Mouse (Mus musculus) heart, postnatal 25 days (tissue): Measurements from ENCODE around the gene Rdh16. TPM values are rescaled to one million over a fixed set of nuclear protein-coding genes. Genes with fewer than 3 reads are reported as not detected.
"Not testable (repeated sequence)": the region's sequence is repeated elsewhere in the genome, so short reads cannot be mapped to it uniquely, and the experiment has no call there.

ENCODE experiments used
- DNase-seq: peaks from one replicate; pipeline ENCODE4 v3.0.0; 2022; ENCODE audit warnings: low spot score
- intact Hi-C: fragments of 180-260 bp; cut with DNase I; formaldehyde crosslinking; loops from one replicate; pipeline ENCODE4 v1.15.1; 2025
- total RNA-seq, 2 experiments: library from RNA; stranded (reverse); gene quantifications; 2 replicates each; pipeline ENCODE4 v1.2.3; 2021

Gene Rdh16
- not detected for total RNA-seq

GRCm38 (mm10) chr10:127800891-127801290, at the start of gene Rdh16:
Gene Rdh16, plus strand, starts transcription at chr10:127801152.
- intact Hi-C loops, result no loop called here
- DNase-seq, result no peak

- DNase-seq, result peak; percentile 20
These were observed 49.4 kb upstream of the Rdh16 start, which contains the start of gene Gpr182 for GRCm38 (mm10) chr10:127751548-127751947. Gene Gpr182, minus strand, starts transcription at chr10:127751732.

DNA sequence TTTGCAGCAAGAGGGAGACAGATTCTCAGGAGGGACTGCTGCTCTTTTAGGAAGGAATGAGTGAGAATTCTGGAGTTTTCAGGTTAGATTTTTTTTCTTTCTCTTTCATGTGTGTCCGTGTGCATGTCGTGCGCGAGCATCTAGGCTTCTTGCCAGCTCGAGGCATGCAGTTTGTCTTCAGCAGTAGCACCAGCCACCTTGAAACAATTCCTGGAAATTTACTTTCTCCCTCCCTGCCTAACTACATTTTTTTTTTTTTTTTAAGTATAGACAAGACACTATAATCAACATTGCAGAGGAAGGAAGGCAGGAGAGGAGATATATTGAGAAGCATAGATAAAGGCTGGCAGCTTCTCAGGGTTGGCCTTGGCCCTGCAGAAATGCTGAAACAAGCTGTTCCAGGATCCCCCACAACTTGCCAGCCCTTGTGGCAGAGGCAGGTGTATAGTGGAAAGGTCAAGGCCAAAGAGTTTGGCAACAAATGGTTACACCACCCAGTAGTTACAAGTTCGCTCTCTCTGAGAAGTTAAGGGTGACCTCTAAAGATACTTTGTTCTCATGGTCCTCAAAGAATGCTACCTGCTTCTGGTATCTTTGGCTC, 46.3 kb upstream of the Rdh16 start:
- no peak for DNase-seq
- intact Hi-C loops, result no loop called here

More at GRCm38 (mm10) chr10:127751548-127751947, 49.4 kb upstream of the Rdh16 start, which contains the start of gene Gpr182:
- intact Hi-C loops, result no loop called here

DNA sequence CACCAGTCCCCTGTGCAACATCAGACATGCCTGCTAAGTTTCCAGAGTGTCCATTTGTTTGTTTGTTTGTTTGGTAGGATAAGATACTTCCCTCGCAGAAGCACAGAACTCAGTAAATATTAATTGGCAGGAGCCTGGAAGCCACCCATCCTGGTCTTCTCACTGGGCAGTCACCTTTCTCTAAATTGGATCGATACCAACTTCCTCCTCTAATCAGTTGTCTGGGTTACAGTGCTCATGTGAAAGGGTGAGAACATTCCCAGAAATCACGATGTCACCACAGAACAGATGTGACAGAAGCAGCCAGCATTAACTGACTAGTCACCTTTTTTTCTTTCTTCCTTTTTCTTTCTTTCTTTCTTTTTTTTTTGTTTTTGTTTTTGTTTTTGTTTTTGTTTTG, 45.7 kb upstream of the Rdh16 start:
- no peak for DNase-seq
- intact Hi-C loops, result no loop called here

GRCm38 (mm10) chr10:127755770-127756468, 45.0 kb upstream of the Rdh16 start:
- DNase-seq, result no peak
- intact Hi-C loops, result no loop called here

GRCm38 (mm10) chr10:127759181-127760110, 41.5 kb upstream of the Rdh16 start, which contains the start of the genes Rdh1 and Rdh16f1:
Gene Rdh1, plus strand, starts transcription at chr10:127759721.
Gene Rdh16f1, plus strand, starts transcription at chr10:127759787.
- DNase-seq, result no peak

GRCm38 (mm10) chr10:127762926-127763325, 38.0 kb upstream of the Rdh16 start:
- intact Hi-C loops, result not testable (repeated sequence)

More at GRCm38 (mm10) chr10:127759181-127760110, 41.5 kb upstream of the Rdh16 start, which contains the start of the genes Rdh1 and Rdh16f1:
- intact Hi-C loops, result no loop called here

DNA sequence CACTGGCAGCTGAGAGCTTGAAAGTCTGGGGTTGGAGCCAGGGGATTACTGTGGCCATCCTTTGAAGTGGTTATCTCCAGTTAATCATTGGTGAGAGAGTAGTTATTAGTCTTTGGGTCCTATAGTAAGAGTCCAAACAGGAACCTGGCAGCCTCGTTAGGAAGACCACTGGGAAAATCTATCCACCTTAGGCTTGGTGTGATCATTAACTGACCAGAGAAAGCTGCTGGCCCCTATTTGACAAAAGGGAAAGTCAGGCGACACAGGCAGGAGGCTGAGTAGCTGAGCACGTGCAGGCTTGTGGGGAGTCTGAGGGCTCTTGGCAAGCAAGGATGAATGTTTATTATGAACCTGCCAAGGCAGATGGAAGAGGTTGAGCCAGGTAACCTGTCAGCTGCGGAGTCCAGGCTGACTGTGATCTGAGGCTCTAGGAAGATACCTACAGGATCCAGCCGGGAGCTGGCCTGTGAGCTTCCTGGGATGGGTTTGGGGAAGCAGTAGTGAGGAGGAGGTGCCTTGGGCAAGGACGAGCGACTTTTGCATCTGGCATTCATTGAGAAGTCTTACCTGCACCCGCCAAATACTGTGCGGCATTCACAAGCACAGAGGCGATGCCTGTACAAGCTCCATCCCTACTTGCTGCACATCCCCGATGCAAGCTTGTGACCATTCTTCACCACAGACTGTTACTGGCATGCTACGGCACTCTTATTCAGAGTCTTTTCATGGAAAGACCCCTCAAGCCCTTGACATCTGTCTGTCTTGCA, 36.9 kb upstream of the Rdh16 start:
- DNase-seq, result no peak
- intact Hi-C loops, result no loop called here

More at GRCm38 (mm10) chr10:127762926-127763325, 38.0 kb upstream of the Rdh16 start:
- DNase-seq, result not testable (repeated sequence)

GRCm38 (mm10) chr10:127766564-127766963, 34.4 kb upstream of the Rdh16 start:
- no peak for DNase-seq
- intact Hi-C loops, result no loop called here

DNA sequence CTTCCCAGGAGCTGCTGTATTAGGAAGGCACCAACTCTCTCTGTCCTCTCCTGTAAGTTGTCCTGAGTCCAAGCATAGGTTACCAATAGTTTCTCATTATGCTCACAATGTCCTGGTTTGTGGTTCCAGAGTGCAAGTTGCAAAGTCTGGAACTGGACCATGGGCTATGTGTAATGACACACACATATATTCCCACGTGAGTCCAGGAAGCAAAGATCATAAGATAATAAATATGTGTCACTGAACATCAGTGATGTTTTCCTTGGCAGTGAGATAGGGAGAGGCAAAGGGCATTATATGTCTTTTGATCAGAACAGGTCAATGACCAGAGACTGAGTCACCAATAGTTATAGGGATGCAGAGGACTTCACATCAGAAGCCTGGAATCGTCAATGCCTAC, 24.9 kb upstream of the Rdh16 start, which contains the start of gene Rdh9:
Gene Rdh9, plus strand, starts transcription at position 376 of the 400 bp plus-strand sequence.
- DNase-seq, result no peak
- intact Hi-C loops, result no loop called here

DNA sequence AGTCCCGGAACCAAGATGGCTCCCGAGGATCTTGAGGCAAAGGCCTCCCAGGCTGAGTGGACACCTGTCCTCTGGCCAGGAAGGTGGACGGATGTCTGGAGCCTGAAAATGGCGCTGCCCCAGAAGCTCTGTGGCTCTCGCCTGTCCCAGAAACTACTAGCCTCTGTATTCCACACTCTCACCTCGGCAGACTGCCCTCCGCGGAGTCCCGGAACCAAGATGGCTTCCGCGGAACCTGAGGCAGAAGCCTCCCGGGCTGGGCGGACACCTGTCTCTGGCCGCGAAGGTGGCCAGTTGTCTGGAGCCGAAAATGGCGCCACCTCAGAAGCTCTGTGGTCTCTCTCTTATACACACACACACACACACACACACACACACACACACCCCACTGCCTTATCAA, 18.6 kb upstream of the Rdh16 start:
- intact Hi-C loops, DNase-seq: not testable (repeated sequence)

DNA sequence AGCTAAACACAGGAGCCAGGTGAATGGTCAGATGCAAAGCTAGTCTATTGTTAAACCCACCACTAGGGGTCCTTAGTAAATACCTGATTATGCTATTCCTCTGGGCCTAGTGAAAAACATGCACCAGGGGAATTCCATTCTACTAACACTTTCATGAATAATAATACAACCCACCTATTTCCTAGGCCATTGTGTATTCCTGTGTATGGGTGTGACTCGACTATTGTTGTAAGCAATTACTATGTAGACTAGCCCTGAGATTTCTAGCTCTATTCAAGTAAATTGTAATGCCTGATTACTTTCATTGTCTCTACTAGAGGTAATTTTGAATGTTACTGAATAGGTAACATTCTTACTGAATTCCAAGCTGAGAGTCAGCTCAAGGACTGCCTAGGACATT, 15.5 kb upstream of the Rdh16 start:
- DNase-seq, intact Hi-C loops: not testable (repeated sequence)

DNA sequence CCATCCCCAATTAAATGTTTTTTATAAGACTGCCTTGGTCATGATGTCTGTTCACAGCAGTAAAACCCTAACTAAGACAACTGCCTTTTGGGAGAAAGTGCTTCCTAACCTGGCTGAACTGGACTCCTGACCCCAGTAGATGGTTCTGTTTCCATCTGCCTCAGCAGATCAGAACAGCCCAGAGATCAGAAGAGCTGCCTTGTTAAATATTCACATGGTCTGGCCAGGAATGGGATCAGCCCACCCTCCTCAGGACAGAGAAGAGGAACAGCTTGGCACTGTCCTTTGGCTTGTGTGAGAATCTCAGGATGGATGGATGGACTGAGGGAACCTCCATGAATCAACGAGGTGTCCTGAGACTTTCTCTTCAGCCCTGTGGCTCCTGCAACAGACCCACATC, 1.7 kb upstream of the Rdh16 start:
- intact Hi-C loops, result no loop called here
- no peak for DNase-seq

DNA sequence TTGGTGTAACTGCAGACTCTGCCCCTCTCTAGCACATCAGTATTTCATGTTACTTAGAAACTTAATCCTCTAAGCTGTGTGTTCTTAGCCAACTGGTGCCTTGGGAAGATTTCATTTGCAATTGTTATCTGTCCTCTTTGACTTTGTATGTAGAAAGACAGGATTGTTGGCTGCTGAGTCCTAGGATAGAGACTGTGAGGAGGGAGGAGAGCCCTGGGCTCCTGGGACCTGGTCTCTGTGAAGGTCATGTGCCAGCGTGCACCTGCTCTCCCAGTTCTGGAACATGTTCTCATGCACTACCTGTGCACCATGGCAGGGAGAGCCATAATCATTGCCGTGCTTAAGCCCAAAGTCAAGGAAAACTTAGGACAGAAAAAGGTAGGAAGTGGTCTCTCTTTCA, 660 bp downstream of the Rdh16 start:
- intact Hi-C loops, result no loop called here
- DNase-seq, result no peak

DNA sequence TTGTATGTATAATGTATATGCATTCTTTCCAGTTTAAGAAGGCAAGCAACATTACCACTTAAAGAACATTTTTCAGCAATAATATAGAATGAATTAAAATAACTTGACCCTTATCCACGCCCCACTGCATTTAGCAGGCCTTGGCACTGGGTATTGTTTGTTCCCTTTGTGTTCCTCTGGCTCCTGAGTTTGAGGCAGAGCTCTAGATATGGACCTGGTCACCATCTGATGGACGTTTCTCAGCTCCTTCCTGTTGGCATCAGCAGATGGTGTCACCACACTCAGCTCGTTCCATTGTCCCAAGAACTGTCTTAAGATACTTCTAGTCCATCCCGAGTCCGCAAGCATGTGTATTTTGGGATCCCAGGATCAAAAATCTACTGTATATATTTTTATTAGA, 1.3 kb downstream of the Rdh16 start:
- intact Hi-C loops, result no loop called here
- no peak for DNase-seq

DNA sequence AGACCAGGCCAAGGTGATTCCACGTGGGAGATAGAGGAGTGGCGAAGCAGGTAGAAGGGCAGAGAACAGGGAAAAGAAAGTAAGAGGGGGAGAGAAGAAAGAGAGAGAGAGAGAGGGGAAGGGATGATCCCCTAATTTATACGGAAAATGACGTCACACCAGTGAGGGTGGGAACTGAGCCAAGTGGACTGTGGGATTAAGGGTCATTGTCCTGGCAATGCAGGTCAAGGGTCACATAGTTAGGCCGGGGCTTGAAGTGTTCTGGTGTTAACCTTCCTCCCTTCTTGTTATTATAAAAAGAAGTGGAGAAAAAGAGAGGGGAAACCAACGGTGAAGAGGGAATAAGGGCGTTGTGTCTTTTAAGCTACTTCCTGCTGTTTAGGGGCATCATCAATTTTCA, 3.5 kb downstream of the Rdh16 start:
- intact Hi-C loops, result no loop called here

GRCm38 (mm10) chr10:127815888-127816287, 14.9 kb downstream of the Rdh16 start:
- intact Hi-C loops, result no loop called here
- DNase-seq, result no peak

More for the DNA sequence above, 3.5 kb downstream of the Rdh16 start:
- DNase-seq, result no peak

GRCm38 (mm10) chr10:127817268-127817910, 16.4 kb downstream of the Rdh16 start:
- DNase-seq, intact Hi-C loops: not testable (repeated sequence)

DNA sequence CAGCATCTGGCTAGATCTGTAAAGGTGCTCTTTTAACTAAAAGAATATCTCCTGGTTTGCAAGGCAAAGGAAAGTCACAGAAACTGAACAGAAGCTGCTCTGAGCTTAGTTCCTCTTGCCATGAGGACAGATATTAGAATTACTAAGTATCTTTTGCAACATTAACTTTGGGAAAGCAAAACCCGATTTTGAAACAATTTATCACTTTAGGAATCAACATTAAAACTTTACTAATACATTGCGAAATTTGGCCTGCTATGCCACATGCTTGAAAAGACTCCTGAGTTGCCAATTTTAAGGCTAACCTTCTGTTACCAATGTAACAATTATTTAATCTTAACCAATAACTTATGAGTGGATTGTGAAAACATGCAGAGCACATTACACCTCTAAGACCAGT, 20.9 kb downstream of the Rdh16 start:
- DNase-seq, intact Hi-C loops: not testable (repeated sequence)
